Comparison of ENCODE assay signal across 8 mouse cellular contexts in genomic region chr17:62881791-62882725, GRCm38 (mm10). TPM values are rescaled to one million over a fixed set of nuclear protein-coding genes. Genes with fewer than 3 reads are reported as not detected.
DNase-seq lines count a peak whose midpoint lies in the region; ATAC-seq lines count a peak whose summit lies in the region.

No protein-coding gene starts in this region.

- H3K36me3 ChIP-seq in hindbrain, embryonic 12.5 days = no peaks in the 10 kb centered on the region

- peaks cover 8% of the 10 kb centered on the region for H3K4me1 ChIP-seq in hindbrain, embryonic 12.5 days

- WGBS in hindbrain, embryonic 12.5 days = under 1% methylated on average over 58 of the region's 58 CpGs

- no peaks in the 10 kb centered on the region for H3K9me3 ChIP-seq in hindbrain, embryonic 12.5 days (replicated peaks)

- H3K4me3 ChIP-seq in hindbrain, embryonic 12.5 days = peak overlapping the region; percentile 90

- peak; percentile 21 for ATAC-seq in hindbrain, embryonic 12.5 days (ENCODE audit: low FRiP score)

- peak overlapping the region; percentile 94 for H3K27ac ChIP-seq in hindbrain, embryonic 12.5 days

- peak; percentile 80 for DNase-seq in R1 (ENCODE audit: low read depth, low spot score)
- DNase-seq in cerebellum, postnatal 10 days = peak; percentile 69
- peak; percentile 25 to 36 for DNase-seq in frontal cortex, postnatal 14 days (ENCODE audit: low spot score in 2 of 2)
- DNase-seq in layer of hippocampus, postnatal 25 days (ENCODE audit: extremely low spot score in 1 of 2, low spot score in 1 of 2) = peak; percentile 26 to 40
- DNase-seq in lung, postnatal 14 days = peak; percentile 41
- peak; percentile 29 for DNase-seq in retina, postnatal 7 days (ENCODE audit: low read depth, low spot score)
- peak; percentile 59 for DNase-seq in urinary bladder, postnatal 25 days (ENCODE audit: low spot score)

- peak overlapping the region; percentile 81 for H3K4me2 ChIP-seq in hindbrain, embryonic 12.5 days (replicated peaks)

- no peaks in the 10 kb centered on the region for H3K27me3 ChIP-seq in hindbrain, embryonic 12.5 days

- peak overlapping the region; percentile 94 for H3K9ac ChIP-seq in hindbrain, embryonic 12.5 days

RNA-seq across cellular contexts. Expression of gene Efna5, which starts 0.9 kb away (rescaled TPM):
- polyA plus RNA-seq in hindbrain, embryonic 12.5 days (2016; fragmentation: Nextera tagmentation; extraction: Ambion mirVana) = 61.3 and 63.3 TPM in 2 replicates
- 1 to 10 TPM; 6.9 to 7.2 TPM for total RNA-seq in layer of hippocampus, postnatal 25 days (2021)

Comparison
In these comparisons a context has a peak if more than half of its experiments do, and no peak if none do; other contexts are left out.
1. Peak in every context shown above with its lines: DNase-seq, ATAC-seq, H3K4me3 ChIP-seq and H3K27ac ChIP-seq.
2. DNase-seq: peak in every context shown above with its lines; median percentile 80 in R1; 69 in cerebellum, postnatal 10 days; 59 in urinary bladder, postnatal 25 days; 41 in lung, postnatal 14 days; 33 in layer of hippocampus, postnatal 25 days; 30 in frontal cortex, postnatal 14 days; 29 in retina, postnatal 7 days.